Mouse (Mus musculus): ENCODE measurements at regions not wholly inside any gene's neighbourhood (a gene's known extent, or its start where the extent isn't known, plus 50 kb on each side); places are given as distances from the start of the nearest gene placed in this dataset.

- TF ChIP-seq POLR2A (IDR thresholded peaks at IDR 0.05; ENCODE audit: borderline replicate concordance, insufficient read depth, low read length) (no peak), CTCF (IDR thresholded peaks at IDR 0.05; ENCODE audit: borderline replicate concordance, insufficient read depth, low read depth, low read length) (no peak)
These were observed 172.7 kb upstream of the Prkcq start for GRCm38 (mm10) chr2:10999217-10999618.
